Mouse (Mus musculus): ENCODE results near the gene Twf2. TPM values are rescaled to one million over a fixed set of nuclear protein-coding genes. Genes with fewer than 3 reads are reported as not detected.

The Twf2 gene
- polyA plus RNA-seq, 1 experiment from 2014 or later: 54.8 TPM

GRCm38 (mm10) chr9:106220894-106221523 is 18.1 kb downstream of the Twf2 start:
- Histone ChIP-seq H3K4me2 (replicated peaks) (no peak overlapping the region), H3K9ac (replicated peaks) (no peak overlapping the region), H3K4me3 (no peak overlapping the region), H3K27ac (replicated peaks) (no peak overlapping the region), H3K9me3 (no peaks in the 10 kb centered on the region), H3K4me1 (peaks cover 4% of the 10 kb centered on the region; the same call in 1 of the 2 replicates), H3K36me3 (no peaks in the 10 kb centered on the region), H3K27me3 (no peaks in the 10 kb centered on the region)
- 79% methylated on average over 8 of the region's 8 CpGs for WGBS
- ATAC-seq (replicated peaks): no peak

- WGBS: 82% methylated on average over 4 of the region's 4 CpGs
- Histone ChIP-seq H3K4me3 (no peak within 1 kb of the TSS), H3K27me3 (no peaks in the 10 kb centered on the region), H3K4me1 (peaks cover 9% of the 10 kb centered on the region; the same call in 1 of the 2 replicates), H3K4me2 (replicated peaks) (no peak within 1 kb of the TSS), H3K36me3 (no peaks in the 10 kb centered on the region), H3K9me3 (no peaks in the 10 kb centered on the region), H3K9ac (replicated peaks) (no peak within 1 kb of the TSS), H3K27ac (replicated peaks) (no peak within 1 kb of the TSS)
- no peak for ATAC-seq (replicated peaks)
Measured at GRCm38 (mm10) chr9:106222261-106222851, 19.4 kb downstream of the Twf2 start, which contains the start of gene Tlr9. TSS of gene Tlr9 (plus strand) at chr9:106222598.

- Histone ChIP-seq H3K4me2 (replicated peaks) (no peak overlapping the region), H3K27ac (replicated peaks) (no peak overlapping the region), H3K4me3 (no peak overlapping the region), H3K4me1 (peaks cover 9% of the 10 kb centered on the region; the same call in 1 of the 2 replicates), H3K9ac (replicated peaks) (no peak overlapping the region), H3K27me3 (no peaks in the 10 kb centered on the region), H3K9me3 (no peaks in the 10 kb centered on the region), H3K36me3 (no peaks in the 10 kb centered on the region)
- ATAC-seq (replicated peaks): no peak
- 91% methylated on average over 4 of the region's 4 CpGs for WGBS
Measured at GRCm38 (mm10) chr9:106222994-106223393, 20.1 kb downstream of the Twf2 start.

GRCm38 (mm10) chr9:106225469-106226150 is 22.7 kb downstream of the Twf2 start:
- WGBS: 63% methylated on average over 24 of the region's 24 CpGs
- H3K9ac ChIP-seq (replicated peaks): peak overlapping the region; percentile 46
- H3K36me3 ChIP-seq: no peaks in the 10 kb centered on the region
- no peak overlapping the region; the same call in 1 of the 2 replicates for H3K27ac ChIP-seq (replicated peaks)
- H3K4me2 ChIP-seq (replicated peaks): peak overlapping the region; percentile 70
- H3K4me1 ChIP-seq: peaks cover 9% of the 10 kb centered on the region; the same call in 1 of the 2 replicates
- no peaks in the 10 kb centered on the region for H3K27me3 ChIP-seq
- peak; percentile 20; the same call in 1 of the 2 replicates for ATAC-seq (replicated peaks)
- H3K4me3 ChIP-seq: peak overlapping the region; percentile 37
- no peaks in the 10 kb centered on the region for H3K9me3 ChIP-seq

GRCm38 (mm10) chr9:106226151-106226682 is 23.3 kb downstream of the Twf2 start:
- peak; percentile 67 for ATAC-seq (replicated peaks)
- no peaks in the 10 kb centered on the region for H3K27me3 ChIP-seq
- no peaks in the 10 kb centered on the region for H3K9me3 ChIP-seq
- H3K9ac ChIP-seq (replicated peaks): peak overlapping the region; percentile 46
- H3K4me3 ChIP-seq: peak overlapping the region; percentile 37
- H3K36me3 ChIP-seq: no peaks in the 10 kb centered on the region
- peaks cover 9% of the 10 kb centered on the region; the same call in 1 of the 2 replicates for H3K4me1 ChIP-seq
- no peak overlapping the region; the same call in 1 of the 2 replicates for H3K27ac ChIP-seq (replicated peaks)
- WGBS: 7% methylated on average over 34 of the region's 34 CpGs
- peak overlapping the region; percentile 70 for H3K4me2 ChIP-seq (replicated peaks)

- H3K27me3 ChIP-seq: no peaks in the 10 kb centered on the region
- no peaks in the 10 kb centered on the region; the same call in none of the 2 replicates for H3K36me3 ChIP-seq
- no peak overlapping the region for H3K4me2 ChIP-seq (replicated peaks)
- H3K4me3 ChIP-seq: no peak overlapping the region
- H3K27ac ChIP-seq (replicated peaks): no peak overlapping the region
- WGBS: 59% methylated on average over 8 of the region's 8 CpGs
- no peak for ATAC-seq (replicated peaks)
- H3K9me3 ChIP-seq: no peaks in the 10 kb centered on the region
- no peak overlapping the region for H3K9ac ChIP-seq (replicated peaks)
- peaks cover 9% of the 10 kb centered on the region; the same call in 1 of the 2 replicates for H3K4me1 ChIP-seq
Measured at GRCm38 (mm10) chr9:106227790-106228429, 25.0 kb downstream of the Twf2 start.

- H3K4me3 ChIP-seq: no peak overlapping the region
- ATAC-seq (replicated peaks): no peak
- no peaks in the 10 kb centered on the region for H3K27me3 ChIP-seq
- 84% methylated on average over 9 of the region's 9 CpGs for WGBS
- H3K4me2 ChIP-seq (replicated peaks): no peak overlapping the region
- H3K27ac ChIP-seq (replicated peaks): no peak overlapping the region
- H3K36me3 ChIP-seq: peaks cover 23% of the 10 kb centered on the region
- no peak overlapping the region for H3K9ac ChIP-seq (replicated peaks)
- no peaks in the 10 kb centered on the region for H3K9me3 ChIP-seq
- peaks cover 9% of the 10 kb centered on the region; the same call in 1 of the 2 replicates for H3K4me1 ChIP-seq
Measured at GRCm38 (mm10) chr9:106230051-106230733, 27.3 kb downstream of the Twf2 start.

GRCm38 (mm10) chr9:106230734-106231106 is 27.8 kb downstream of the Twf2 start:
- no peak for ATAC-seq (replicated peaks)
- Histone ChIP-seq H3K27ac (replicated peaks) (no peak overlapping the region), H3K4me1 (peaks cover 8% of the 10 kb centered on the region; the same call in 1 of the 2 replicates), H3K27me3 (no peaks in the 10 kb centered on the region), H3K4me3 (no peak overlapping the region), H3K36me3 (peaks cover 28% of the 10 kb centered on the region), H3K9me3 (no peaks in the 10 kb centered on the region), H3K9ac (replicated peaks) (no peak overlapping the region), H3K4me2 (replicated peaks) (no peak overlapping the region)
- 67% methylated on average over 3 of the region's 3 CpGs for WGBS

GRCm38 (mm10) chr9:106231220-106231619 is 28.3 kb downstream of the Twf2 start:
- Histone ChIP-seq H3K36me3 (peaks cover 33% of the 10 kb centered on the region), H3K9me3 (no peaks in the 10 kb centered on the region), H3K27me3 (no peaks in the 10 kb centered on the region), H3K9ac (replicated peaks) (no peak overlapping the region), H3K27ac (replicated peaks) (no peak overlapping the region), H3K4me3 (no peak overlapping the region), H3K4me1 (peaks cover 3% of the 10 kb centered on the region; the same call in 1 of the 2 replicates), H3K4me2 (replicated peaks) (no peak overlapping the region)
- 83% methylated on average over 7 of the region's 7 CpGs for WGBS
- no peak for ATAC-seq (replicated peaks)

- H3K27ac ChIP-seq (replicated peaks): no peak overlapping the region
- H3K9me3 ChIP-seq: no peaks in the 10 kb centered on the region
- H3K27me3 ChIP-seq: no peaks in the 10 kb centered on the region
- H3K4me2 ChIP-seq (replicated peaks): no peak overlapping the region
- WGBS: 90% methylated on average over 4 of the region's 4 CpGs
- H3K36me3 ChIP-seq: peaks cover 39% of the 10 kb centered on the region
- no peaks in the 10 kb centered on the region for H3K4me1 ChIP-seq
- H3K4me3 ChIP-seq: no peak overlapping the region
- ATAC-seq (replicated peaks): no peak
- no peak overlapping the region for H3K9ac ChIP-seq (replicated peaks)
Measured at GRCm38 (mm10) chr9:106231816-106232215, 28.9 kb downstream of the Twf2 start.

- Histone ChIP-seq H3K9me3 (no peaks in the 10 kb centered on the region), H3K27ac (replicated peaks) (no peak overlapping the region), H3K4me3 (no peak overlapping the region), H3K36me3 (peaks cover 50% of the 10 kb centered on the region), H3K4me1 (no peaks in the 10 kb centered on the region), H3K9ac (replicated peaks) (no peak overlapping the region), H3K27me3 (no peaks in the 10 kb centered on the region), H3K4me2 (replicated peaks) (no peak overlapping the region)
- no peak for ATAC-seq (replicated peaks)
- 99% methylated on average over 3 of the region's 3 CpGs for WGBS
Measured at GRCm38 (mm10) chr9:106232956-106233355, 30.0 kb downstream of the Twf2 start.

All from forebrain, embryonic 15.5 days (tissue).